Mouse (Mus musculus): ENCODE data around the gene Gm5678.

The Gm5678 gene

DNA sequence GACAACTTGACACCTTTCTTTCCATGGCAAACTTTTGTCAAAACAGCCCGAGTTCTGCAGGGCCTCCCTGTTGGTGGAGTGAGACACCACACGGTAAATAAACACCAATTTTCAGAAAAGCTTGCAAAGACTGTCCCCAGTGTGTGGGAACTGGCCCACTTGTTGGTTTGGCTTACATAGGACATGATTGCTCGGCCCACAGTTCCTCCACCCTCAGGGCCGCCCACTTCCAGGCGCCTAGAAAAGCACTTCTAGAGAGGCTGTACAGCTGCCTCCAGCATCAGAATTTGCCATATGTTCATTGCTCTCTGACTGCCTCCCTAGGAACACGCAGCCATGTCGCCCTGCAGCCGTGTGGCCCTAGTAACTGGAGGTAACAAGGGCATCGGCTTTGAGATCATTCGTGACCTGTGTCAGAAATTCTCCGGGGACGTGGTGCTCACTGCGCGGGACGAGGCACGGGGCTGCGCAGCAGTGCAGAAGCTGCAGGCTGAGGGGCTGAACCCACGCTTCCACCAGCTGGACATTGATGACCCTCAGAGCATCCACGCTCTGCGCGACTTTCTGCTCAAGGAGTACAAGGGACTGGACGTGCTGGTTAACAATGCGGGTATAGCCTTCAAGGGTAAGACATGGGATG lies at the start of gene Gm5678:
Gm5678 (plus strand) TSS at position 337 of the 640 bp plus-strand sequence.
- no peak for DNase-seq (ENCODE audit: low read depth, low spot score)

DNA sequence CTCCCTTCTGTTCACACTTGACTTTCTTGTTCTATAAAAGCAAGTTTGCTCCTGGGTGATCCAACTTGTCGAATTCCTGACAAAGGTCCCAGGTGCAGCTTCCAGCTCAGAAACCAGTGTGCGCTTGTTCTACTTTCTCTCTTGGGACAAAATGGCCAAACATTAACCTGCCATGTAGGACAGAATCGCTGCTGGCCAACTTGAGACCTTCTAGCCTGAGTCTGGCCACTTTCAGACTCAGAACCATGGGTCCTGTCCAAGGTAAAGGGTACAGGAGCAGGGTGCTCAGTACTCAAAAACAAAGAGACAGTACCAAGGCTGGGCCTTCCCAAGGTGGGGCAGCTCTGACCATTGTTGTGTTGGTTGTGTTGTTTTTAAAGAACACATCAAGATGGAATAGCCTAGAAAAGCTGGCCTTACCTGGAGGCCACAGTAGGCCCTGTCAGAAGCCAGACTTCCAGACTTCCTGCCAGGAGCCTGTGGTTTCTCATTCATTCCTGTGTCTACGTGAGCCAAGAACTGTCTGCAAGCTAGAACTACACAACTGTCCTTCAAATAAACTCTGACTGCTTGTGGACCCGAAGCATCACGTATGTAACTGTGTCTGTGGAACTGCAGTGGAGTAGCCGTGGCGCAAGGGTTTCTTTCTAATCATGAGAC lies 49.4 kb upstream of the Gm5678 start:
- no peak for DNase-seq (ENCODE audit: low read depth, low spot score)

DNA sequence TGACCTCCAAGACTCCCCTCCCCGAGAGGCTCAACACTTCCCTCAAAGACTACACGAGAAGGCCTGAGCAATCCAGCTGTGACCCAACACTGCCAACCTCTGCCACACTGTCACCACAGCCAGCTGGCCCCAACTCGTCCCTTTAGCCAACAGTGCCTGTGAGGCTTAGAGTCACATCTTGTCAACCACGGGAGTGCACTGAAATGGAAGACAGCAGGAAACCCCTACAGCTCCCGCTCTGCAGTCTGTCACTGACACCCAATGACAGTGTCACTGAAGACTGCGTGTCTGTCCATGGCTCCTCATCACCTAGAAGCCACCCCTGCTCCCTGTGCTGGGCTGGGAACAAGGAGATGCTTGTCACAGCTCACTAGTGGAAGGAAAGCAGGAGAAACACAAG lies 46.8 kb upstream of the Gm5678 start:
- DNase-seq (ENCODE audit: low read depth, low spot score) = no peak

GRCm38 (mm10) chr16:93584976-93585702 lies 42.8 kb upstream of the Gm5678 start:
- no peak for DNase-seq (ENCODE audit: low read depth, low spot score)

DNA sequence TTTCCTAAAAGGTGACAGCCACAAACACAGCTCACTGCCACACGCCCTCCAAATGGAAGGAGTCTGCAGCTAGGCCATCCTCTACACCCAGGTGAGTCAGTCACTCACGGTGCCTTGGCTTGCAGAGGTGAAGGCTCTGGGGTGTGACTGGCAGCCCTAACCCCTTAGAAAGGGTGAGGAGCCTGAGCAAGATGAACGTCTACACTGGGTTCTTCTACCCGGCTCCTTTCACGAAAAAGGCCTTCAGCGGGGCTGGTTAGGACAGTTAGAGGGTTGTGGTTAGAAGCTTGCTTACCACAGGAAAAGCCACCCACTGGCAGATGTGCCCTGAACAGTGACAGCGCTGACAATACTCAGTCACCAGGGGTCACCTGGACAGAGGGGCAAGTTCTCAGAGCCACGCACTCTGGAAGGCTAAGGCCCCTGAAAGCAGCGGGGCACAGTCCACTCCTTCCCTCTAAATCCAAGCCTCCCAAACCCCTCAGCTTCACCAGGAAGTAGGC lies 42.1 kb upstream of the Gm5678 start:
- DNase-seq (ENCODE audit: low read depth, low spot score) = no peak

GRCm38 (mm10) chr16:93586382-93586781 lies 41.5 kb upstream of the Gm5678 start:
- DNase-seq (ENCODE audit: low read depth, low spot score) = peak; percentile 76

- DNase-seq (ENCODE audit: low read depth, low spot score) = no peak
Measured at GRCm38 (mm10) chr16:93588281-93588680, 39.6 kb upstream of the Gm5678 start.

GRCm38 (mm10) chr16:93590915-93591314 lies 37.0 kb upstream of the Gm5678 start:
- DNase-seq (ENCODE audit: low read depth, low spot score) = peak; percentile 52

DNA sequence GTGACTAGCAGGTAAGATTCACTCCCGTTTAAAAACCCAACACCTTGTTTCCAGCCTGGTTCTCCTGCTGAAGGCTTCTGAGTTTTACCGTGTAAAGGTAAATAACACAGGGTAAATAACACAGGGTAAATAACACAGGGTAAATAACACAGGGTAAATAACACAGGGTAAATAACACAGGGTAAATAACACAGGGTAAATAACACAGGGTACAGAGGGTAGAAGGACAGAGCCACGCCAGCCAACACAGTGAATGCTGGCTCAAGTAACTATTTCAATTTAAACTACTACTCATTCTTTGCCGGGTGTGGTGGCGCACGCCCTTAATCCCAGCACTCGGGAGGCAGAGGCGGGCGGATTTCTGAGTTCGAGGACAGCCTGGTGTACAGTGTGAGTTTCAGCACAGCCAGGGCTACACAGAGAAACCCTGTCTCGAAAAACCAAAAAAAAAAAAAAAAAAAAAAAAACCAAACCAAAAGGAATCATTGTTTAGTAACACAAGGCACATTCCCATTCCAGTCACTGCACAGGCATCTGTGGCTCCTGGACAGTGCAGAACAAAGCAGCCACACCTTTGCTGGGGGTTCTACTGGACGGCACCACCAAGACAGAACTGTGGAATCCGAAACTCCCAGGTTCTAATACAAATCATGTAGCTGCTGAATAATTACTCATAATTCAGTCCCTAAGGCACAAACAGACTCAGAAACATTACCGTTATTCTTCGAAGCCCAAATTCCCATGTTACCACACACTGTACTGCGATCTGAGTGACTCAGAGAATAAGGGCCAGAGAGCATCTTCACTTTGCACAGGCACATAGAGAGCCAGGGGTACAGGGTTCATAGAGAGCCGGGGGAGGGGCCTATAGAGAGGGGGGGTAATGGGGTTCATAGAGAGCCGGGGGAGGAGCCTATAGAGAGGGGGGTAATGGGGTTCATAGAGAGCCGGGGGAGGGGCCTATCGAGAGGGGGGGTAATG lies 36.2 kb upstream of the Gm5678 start:
- no peak for DNase-seq (ENCODE audit: low read depth, low spot score)

GRCm38 (mm10) chr16:93592711-93593110 lies 35.2 kb upstream of the Gm5678 start:
- DNase-seq (ENCODE audit: low read depth, low spot score) = no peak

DNA sequence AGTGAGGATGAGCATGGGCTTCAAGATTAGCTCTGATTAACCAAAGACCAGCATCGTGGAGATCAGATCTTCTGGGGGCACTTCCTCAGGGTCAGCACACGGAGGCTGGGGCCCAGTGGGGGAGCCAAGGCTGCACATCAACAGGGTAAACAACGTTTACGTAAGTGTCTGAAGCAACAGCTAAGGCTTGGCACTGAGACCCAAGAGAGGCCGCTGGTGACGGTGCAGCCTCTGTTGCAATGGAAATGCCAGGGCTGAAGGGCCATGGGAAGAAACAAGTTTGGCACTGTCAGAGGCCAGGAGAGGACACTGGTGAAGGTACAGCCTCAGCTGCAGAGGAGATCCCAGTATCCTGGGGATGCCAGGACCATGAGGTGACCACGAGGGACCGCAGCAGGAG lies 34.5 kb upstream of the Gm5678 start:
- DNase-seq (ENCODE audit: low read depth, low spot score) = no peak

DNA sequence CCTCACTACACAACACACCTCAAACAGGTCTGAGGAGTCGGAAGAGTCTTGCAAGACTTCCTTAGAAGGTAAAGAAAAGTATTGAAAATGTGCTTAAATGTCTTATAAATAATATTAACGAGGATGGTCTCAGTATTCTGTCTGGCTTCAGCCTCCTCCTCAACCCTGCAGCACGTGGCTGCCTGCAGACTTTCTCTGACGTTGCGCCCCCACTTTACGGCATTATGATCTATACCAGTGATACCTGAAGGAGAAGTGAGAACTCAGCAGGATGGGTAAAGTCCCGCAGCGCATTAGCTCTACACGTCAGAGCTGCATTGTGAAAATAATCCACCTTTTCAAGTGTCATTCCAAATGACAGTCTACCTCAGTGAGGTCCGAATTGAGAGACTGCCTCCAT lies 33.4 kb upstream of the Gm5678 start:
- no peak for DNase-seq (ENCODE audit: low read depth, low spot score)

- DNase-seq (ENCODE audit: low read depth, low spot score) = no peak
Measured at GRCm38 (mm10) chr16:93595766-93596165, 32.1 kb upstream of the Gm5678 start.

- DNase-seq (ENCODE audit: low read depth, low spot score) = no peak
Measured at GRCm38 (mm10) chr16:93596807-93597206, 31.1 kb upstream of the Gm5678 start.

- DNase-seq (ENCODE audit: low read depth, low spot score) = no peak
Measured at GRCm38 (mm10) chr16:93597551-93597950, 30.3 kb upstream of the Gm5678 start.

DNA sequence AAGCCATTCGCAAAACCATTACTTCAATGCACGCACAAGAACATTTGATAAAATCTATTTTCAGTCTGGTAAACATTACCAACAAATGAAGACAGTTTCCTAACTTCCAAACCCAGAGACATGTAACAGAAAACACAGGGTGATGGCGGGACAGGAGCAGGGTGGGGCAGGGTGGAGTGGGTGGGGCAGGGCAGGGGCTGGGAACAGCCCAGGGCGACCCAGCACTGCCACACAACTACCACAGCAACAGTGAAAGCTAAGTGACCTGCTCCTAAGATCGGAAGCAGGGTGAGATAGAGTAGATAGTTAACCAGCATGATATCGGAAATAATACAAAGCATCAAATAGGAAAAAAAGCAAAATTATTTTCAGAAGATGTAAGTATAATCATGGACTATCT lies 28.4 kb upstream of the Gm5678 start:
- no peak for DNase-seq (ENCODE audit: low read depth, low spot score)

- peak; percentile 95 for DNase-seq (ENCODE audit: low read depth, low spot score)
Measured at GRCm38 (mm10) chr16:93603439-93604212, 24.3 kb upstream of the Gm5678 start, which contains the start of gene Setd4. TSS of gene Setd4 (minus strand) at chr16:93604063.

GRCm38 (mm10) chr16:93604481-93604969 lies 23.4 kb upstream of the Gm5678 start:
- DNase-seq (ENCODE audit: low read depth, low spot score) = peak; percentile 88

DNA sequence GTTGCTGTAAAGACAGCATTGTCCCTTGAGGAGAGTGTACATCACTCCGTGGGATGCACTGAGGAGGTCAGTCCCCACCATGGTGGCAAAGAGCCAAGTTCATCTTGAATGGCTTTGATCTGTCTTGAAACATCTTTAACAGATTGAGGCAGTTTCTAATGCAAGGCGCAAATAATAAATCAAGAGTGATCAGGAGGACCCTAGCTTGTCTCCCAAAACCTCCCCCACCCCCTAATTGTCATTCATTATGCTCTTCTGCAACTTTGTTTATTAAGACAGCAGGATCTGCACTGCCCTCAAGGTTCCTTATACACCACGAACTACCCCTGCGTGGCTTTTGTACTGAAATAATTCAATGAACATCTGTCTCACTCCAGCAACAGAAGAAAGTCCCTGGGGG lies 22.3 kb upstream of the Gm5678 start, which contains the start of gene Cbr1:
Cbr1 (plus strand) TSS at position 301 of the 400 bp plus-strand sequence.
- DNase-seq (ENCODE audit: low read depth, low spot score) = peak; percentile 1

GRCm38 (mm10) chr16:93606146-93606545 lies 21.8 kb upstream of the Gm5678 start:
- no peak for DNase-seq (ENCODE audit: low read depth, low spot score)

Measured in ES-CJ7 (cell line).